Mouse (Mus musculus): ENCODE measurements around the gene Lrrc73.

Lrrc73 gene

GRCm38 (mm10) chr17:46296601-46297000 lies 43.3 kb downstream of the Lrrc73 start:
- no peak for DNase-seq (ENCODE audit: low read depth, low spot score)

- no peak for DNase-seq (ENCODE audit: low read depth, low spot score)
These were observed 43.7 kb downstream of the Lrrc73 start for GRCm38 (mm10) chr17:46297028-46297363.

- no peak for DNase-seq (ENCODE audit: low read depth, low spot score)
These were observed 44.3 kb downstream of the Lrrc73 start, which contains the start of gene Dlk2 for GRCm38 (mm10) chr17:46297364-46298219. TSS of gene Dlk2 (plus strand) at chr17:46297421.

- peak; percentile 88 for DNase-seq (ENCODE audit: low read depth, low spot score)
These were observed 45.0 kb downstream of the Lrrc73 start for GRCm38 (mm10) chr17:46298220-46298913.

- no peak for DNase-seq (ENCODE audit: low read depth, low spot score)
These were observed 48.6 kb downstream of the Lrrc73 start for GRCm38 (mm10) chr17:46301892-46302291.

GRCm38 (mm10) chr17:46304184-46304583 lies 50.9 kb downstream of the Lrrc73 start:
- DNase-seq (ENCODE audit: low read depth, low spot score): no peak

Data from ES-CJ7 (cell line).